Mouse (Mus musculus): Measurements from ENCODE around the gene Lhx2.

DNA sequence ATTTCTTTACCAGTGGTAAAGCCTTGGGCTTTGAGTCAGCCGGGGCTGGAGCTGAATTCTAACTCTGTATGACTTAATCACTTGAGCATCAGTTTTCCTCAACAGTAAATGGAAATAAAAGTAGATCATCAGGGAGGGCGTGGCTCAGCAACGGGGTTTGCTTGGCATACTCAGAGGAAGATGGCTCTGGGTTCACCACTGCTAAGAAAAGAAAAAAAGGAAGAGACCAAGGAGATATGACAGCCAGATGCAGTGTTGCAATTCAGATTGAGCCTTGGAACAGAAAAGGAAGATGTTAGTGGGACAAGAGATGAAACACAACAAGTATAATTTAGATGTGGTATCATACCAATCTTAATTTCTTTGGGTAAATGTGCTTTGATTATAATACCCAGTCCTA, 25.7 kb upstream of the Lhx2 start:
- no peak for TF ChIP-seq CTCF (IDR thresholded peaks at IDR 0.05; ENCODE audit: borderline replicate concordance, extremely low read depth, insufficient read depth, insufficient read length)
- no peak for TF ChIP-seq POLR2A (IDR thresholded peaks at IDR 0.05; ENCODE audit: borderline replicate concordance, extremely low read depth, insufficient read depth, insufficient read length, poor library complexity, severe bottlenecking)
